Mouse (Mus musculus) MEL (cell line): ENCODE results near the gene Schip1. TPM values are rescaled to one million over a fixed set of nuclear protein-coding genes. Genes with fewer than 3 reads are reported as not detected.

Experiments used
- DNase-seq: peaks from one replicate; pipeline ENCODE4 v3.0.0; 2011; ENCODE audit warnings: low read depth, low spot score
- H3K27ac ChIP-seq: 2 replicates; pipeline ENCODE4 v1.5.1; 2012; ENCODE audit warnings: low read depth, mild to moderate bottlenecking, control low read depth, low read length, moderate library complexity; ENCODE audit not compliant: control insufficient read depth
- H3K27me3 ChIP-seq, 2 experiments: fragments of 150-350 bp in 1 of 2; sonication (generic) in 1 of 2; 2 replicates each; pipeline ENCODE4 v1.6.1; 2012; ENCODE audit warnings: low read length in 2 of 2, mild to moderate bottlenecking in 2 of 2, improper control_type of control experiment in 1 of 2, moderate library complexity in 1 of 2; ENCODE audit not compliant: insufficient read depth in 2 of 2, control insufficient read depth in 1 of 2
- H3K36me3 ChIP-seq, 2 experiments: 2 replicates each; pipeline ENCODE4 v1.6.1; 2012 to 2014; ENCODE audit warnings: low read length in 2 of 2, improper control_type of control experiment in 1 of 2, inconsistent platforms in 1 of 2, mild to moderate bottlenecking in 1 of 2; ENCODE audit not compliant: insufficient read depth in 2 of 2, control insufficient read depth in 1 of 2
- H3K4me1 ChIP-seq, 2 experiments: fragments of 150-350 bp in 1 of 2; sonication (generic) in 1 of 2; 2 replicates each; pipeline ENCODE4 v1.6.1; 2012; ENCODE audit warnings: low read length in 2 of 2, improper control_type of control experiment in 1 of 2, mild to moderate bottlenecking in 1 of 2; ENCODE audit not compliant: insufficient read depth in 2 of 2, control insufficient read depth in 1 of 2
- H3K4me3 ChIP-seq, 2 experiments: fragments of 150-350 bp in 1 of 2; sonication (generic) in 1 of 2; 2 replicates each; pipeline ENCODE4 v1.5.1; 2012; ENCODE audit warnings: low read depth in 2 of 2, low read length in 2 of 2, mild to moderate bottlenecking in 2 of 2, moderate library complexity in 2 of 2, control low read depth in 1 of 2, improper control_type of control experiment in 1 of 2; ENCODE audit not compliant: control insufficient read depth in 1 of 2, insufficient read depth in 1 of 2
- H3K79me2 ChIP-seq: 2 replicates; pipeline ENCODE4 v1.6.1; 2012; ENCODE audit warnings: mild to moderate bottlenecking, low read length, moderate library complexity; ENCODE audit not compliant: control insufficient read depth, poor library complexity, insufficient read depth
- H3K9ac ChIP-seq: 2 replicates; pipeline ENCODE4 v1.6.1; 2012; ENCODE audit warnings: low read depth, mild to moderate bottlenecking, control low read depth, low read length, moderate library complexity; ENCODE audit not compliant: control insufficient read depth, poor library complexity, severe bottlenecking
- H3K9me3 ChIP-seq: fragments of 150-350 bp; sonication (generic); replicated peaks from 2 replicates; pipeline ENCODE4 v1.6.1; 2012; ENCODE audit warnings: mild to moderate bottlenecking, low read length, improper control_type of control experiment, moderate library complexity; ENCODE audit not compliant: insufficient read depth
- BHLHE40 ChIP-seq: IDR thresholded peaks from 2 replicates; pipeline ENCODE4 v1.6.1; 2012; ENCODE audit warnings: low read depth, mild to moderate bottlenecking, inconsistent platforms, low read length, improper control_type of control experiment, borderline replicate concordance
- CHD1 ChIP-seq: IDR thresholded peaks from 2 replicates; pipeline ENCODE4 v1.6.1; 2012; ENCODE audit warnings: low read depth, mild to moderate bottlenecking, inconsistent platforms, low read length, improper control_type of control experiment
- CTCF ChIP-seq, 3 experiments: IDR thresholded peaks in 2 of 3; conservative IDR thresholded peaks in 1 of 3; 2 replicates each; pipeline ENCODE4 v1.5.1; 2011 to 2012; ENCODE audit warnings: low read length in 3 of 3, low read depth in 2 of 3, mild to moderate bottlenecking in 2 of 3, improper control_type of control experiment in 1 of 3, inconsistent platforms in 1 of 3, mixed read lengths in 1 of 3, moderate library complexity in 1 of 3; ENCODE audit not compliant: control insufficient read depth in 1 of 3, insufficient read depth in 1 of 3, poor library complexity in 1 of 3, severe bottlenecking in 1 of 3
- E2F4 ChIP-seq: IDR thresholded peaks from 2 replicates; pipeline ENCODE4 v1.6.1; 2011; ENCODE audit warnings: low read depth, low read length, improper control_type of control experiment, borderline replicate concordance
- ELF1 ChIP-seq: IDR thresholded peaks from 2 replicates; pipeline ENCODE4 v1.6.1; 2014; ENCODE audit warnings: low read depth, mild to moderate bottlenecking, inconsistent platforms, low read length, improper control_type of control experiment, moderate library complexity
- ETS1 ChIP-seq: IDR thresholded peaks from 2 replicates; pipeline ENCODE4 v1.6.1; 2012; ENCODE audit warnings: low read depth, mild to moderate bottlenecking, inconsistent platforms, low read length, improper control_type of control experiment, moderate library complexity
- HCFC1 ChIP-seq: IDR thresholded peaks from 2 replicates; pipeline ENCODE4 v1.6.1; 2012; ENCODE audit warnings: low read depth, mild to moderate bottlenecking, inconsistent platforms, low read length, improper control_type of control experiment, moderate library complexity
- MAFK ChIP-seq: IDR thresholded peaks from 2 replicates; pipeline ENCODE4 v1.6.1; 2011; ENCODE audit warnings: low read depth, mild to moderate bottlenecking, low read length, improper control_type of control experiment, borderline replicate concordance
- MAZ ChIP-seq: IDR thresholded peaks from 2 replicates; pipeline ENCODE4 v1.6.1; 2012; ENCODE audit warnings: low read depth, mild to moderate bottlenecking, inconsistent platforms, low read length, improper control_type of control experiment
- NELFE ChIP-seq: IDR thresholded peaks from 2 replicates; pipeline ENCODE4 v1.6.1; 2011; ENCODE audit warnings: low read depth, low read length, improper control_type of control experiment
- NRF1 ChIP-seq: IDR thresholded peaks from 2 replicates; pipeline ENCODE4 v1.6.1; 2014; ENCODE audit warnings: low read depth, mild to moderate bottlenecking, inconsistent platforms, low read length, improper control_type of control experiment, moderate library complexity; ENCODE audit not compliant: poor library complexity, insufficient read depth, severe bottlenecking
- POLR2A ChIP-seq, 2 experiments: IDR thresholded peaks; 2 replicates each; pipeline ENCODE4 v1.6.1; 2011 to 2012; ENCODE audit warnings: low read length in 2 of 2, mild to moderate bottlenecking in 2 of 2, control low read depth in 1 of 2, improper control_type of control experiment in 1 of 2, low read depth in 1 of 2, moderate library complexity in 1 of 2; ENCODE audit not compliant: control insufficient read depth in 1 of 2, insufficient read depth in 1 of 2, poor library complexity in 1 of 2
- POLR2AphosphoS5 ChIP-seq: IDR thresholded peaks from 2 replicates; pipeline ENCODE4 v1.6.1; 2012; ENCODE audit warnings: low read depth, borderline replicate concordance, mild to moderate bottlenecking, inconsistent platforms, low read length, moderate library complexity, mixed read lengths
- RAD21 ChIP-seq: IDR thresholded peaks from 2 replicates; pipeline ENCODE4 v1.6.1; 2011; ENCODE audit warnings: mild to moderate bottlenecking, low read depth, low read length, improper control_type of control experiment
- RCOR1 ChIP-seq: IDR thresholded peaks from 2 replicates; pipeline ENCODE4 v1.6.1; 2012; ENCODE audit warnings: low read depth, mild to moderate bottlenecking, inconsistent platforms, low read length, improper control_type of control experiment
- SIN3A ChIP-seq: IDR thresholded peaks from 2 replicates; pipeline ENCODE4 v1.6.1; 2012; ENCODE audit warnings: low read length, improper control_type of control experiment, inconsistent platforms
- TAL1 ChIP-seq: IDR thresholded peaks from 2 replicates; pipeline ENCODE4 v1.6.1; 2012; ENCODE audit warnings: mild to moderate bottlenecking, inconsistent platforms, low read length, moderate library complexity, mixed read lengths
- TBP ChIP-seq: IDR thresholded peaks from 2 replicates; pipeline ENCODE4 v1.8.0; 2011; ENCODE audit warnings: low read depth, low read length, improper control_type of control experiment
- UBTF ChIP-seq: IDR thresholded peaks from 2 replicates; pipeline ENCODE4 v1.6.1; 2012; ENCODE audit warnings: low read depth, mild to moderate bottlenecking, inconsistent platforms, low read length, improper control_type of control experiment, moderate library complexity, borderline replicate concordance; ENCODE audit not compliant: insufficient read depth
- USF1 ChIP-seq: IDR thresholded peaks from 2 replicates; pipeline ENCODE4 v1.6.1; 2014; ENCODE audit warnings: low read depth, mild to moderate bottlenecking, inconsistent platforms, low read length, improper control_type of control experiment, moderate library complexity
- USF2 ChIP-seq, 2 experiments: IDR thresholded peaks; 2 replicates each; pipeline ENCODE4 v1.6.1; 2011 to 2012; ENCODE audit warnings: improper control_type of control experiment in 2 of 2, low read length in 2 of 2, borderline replicate concordance in 1 of 2, inconsistent platforms in 1 of 2, low read depth in 1 of 2, mild to moderate bottlenecking in 1 of 2; ENCODE audit not compliant: insufficient read depth in 1 of 2
- ZC3H11A ChIP-seq: IDR thresholded peaks from 2 replicates; pipeline ENCODE4 v1.6.1; 2012; ENCODE audit warnings: low read depth, mild to moderate bottlenecking, inconsistent platforms, low read length, improper control_type of control experiment
- ZKSCAN1 ChIP-seq: IDR thresholded peaks from 2 replicates; pipeline ENCODE4 v1.6.1; 2012; ENCODE audit warnings: low read depth, mild to moderate bottlenecking, inconsistent platforms, low read length, improper control_type of control experiment, moderate library complexity
- ZMIZ1 ChIP-seq: IDR thresholded peaks from 2 replicates; pipeline ENCODE4 v1.6.1; 2012; ENCODE audit warnings: low read depth, mild to moderate bottlenecking, inconsistent platforms, low read length, improper control_type of control experiment, moderate library complexity
- polyA plus RNA-seq, 2 experiments: library from polyadenylated mRNA; stranded (reverse) in 1 of 2; unstranded in 1 of 2; fragments of >175 nt in 1 of 2; fragments of >200 nt in 1 of 2; gene quantifications; 2 replicates each; pipeline versions ENCODE4 v1.2.1 to v1.2.4; 2012; ENCODE audit warnings: low replicate concordance in 2 of 2, low read depth in 1 of 2; ENCODE audit not compliant: insufficient read length in 2 of 2, insufficient read depth in 1 of 2, missing spikeins in 1 of 2
- total RNA-seq: library from RNA; depleted of rRNA; stranded (reverse); fragments of 300-350 nt; gene quantifications from 2 replicates; pipeline ENCODE4 v1.2.3, GENCODE M21; 2012

Gene Schip1
- total and polyA plus RNA-seq, 3 experiments: 10.1 to 12.4 TPM; not detected in 1

GRCm38 (mm10) chr3:68388023-68388422 lies 323.4 kb downstream of the Schip1 start:
- H3K36me3 ChIP-seq: no peaks in the 10 kb centered on the region
- H3K79me2 ChIP-seq: no peaks in the 10 kb centered on the region

GRCm38 (mm10) chr3:68393578-68393977 lies 329.0 kb downstream of the Schip1 start:
- DNase-seq: no peak
- TF ChIP-seq BHLHE40: no peak
- no peak for TF ChIP-seq ZKSCAN1
- TF ChIP-seq ZC3H11A: no peak
- TF ChIP-seq SIN3A: no peak
- TF ChIP-seq ETS1: no peak
- no peak for TF ChIP-seq POLR2AphosphoS5
- TF ChIP-seq NELFE: no peak
- TF ChIP-seq UBTF: no peak
- TF ChIP-seq RAD21: no peak
- no peak for TF ChIP-seq CHD1
- TF ChIP-seq RCOR1: no peak
- TF ChIP-seq POLR2A (IDR thresholded peaks at IDR 0.05; ENCODE audit: control insufficient read depth in 1 of 2, insufficient read depth in 1 of 2, low read depth in 1 of 2, low read length in 2 of 2, poor library complexity in 1 of 2): no peak
- no peak for TF ChIP-seq CTCF (IDR thresholded peaks at IDR 0.05 in 2 of 3, conservative IDR thresholded peaks at IDR 0.05 in 1 of 3; ENCODE audit: control insufficient read depth in 1 of 3, insufficient read depth in 1 of 3, low read depth in 2 of 3, low read length in 3 of 3, poor library complexity in 1 of 3, severe bottlenecking in 1 of 3)
- no peak for TF ChIP-seq TBP
- TF ChIP-seq E2F4: no peak
- TF ChIP-seq NRF1: no peak
- TF ChIP-seq, all 39 proteins: peak for 0
- H3K27ac ChIP-seq: no peak overlapping the region

More at GRCm38 (mm10) chr3:68388023-68388422, 323.4 kb downstream of the Schip1 start:
- TF ChIP-seq TAL1: no peak
- TF ChIP-seq MAFK: no peak
- no peak for TF ChIP-seq USF2 (IDR thresholded peaks at IDR 0.05; ENCODE audit: borderline replicate concordance in 1 of 2, insufficient read depth in 1 of 2, low read depth in 1 of 2, low read length in 2 of 2)
- TF ChIP-seq UBTF: no peak
- no peak for TF ChIP-seq POLR2A (IDR thresholded peaks at IDR 0.05; ENCODE audit: control insufficient read depth in 1 of 2, insufficient read depth in 1 of 2, low read depth in 1 of 2, low read length in 2 of 2, poor library complexity in 1 of 2)
- no peak for TF ChIP-seq ELF1
- TF ChIP-seq NRF1: no peak
- no peak for TF ChIP-seq TBP
- TF ChIP-seq MAZ: no peak
- no peak for TF ChIP-seq USF1
- TF ChIP-seq ETS1: no peak
- no peak for TF ChIP-seq HCFC1
- no peak for TF ChIP-seq RAD21
- no peak for TF ChIP-seq ZMIZ1
- no peak for TF ChIP-seq E2F4
- TF ChIP-seq, all 39 proteins: peak for 0
- Histone ChIP-seq H3K27ac (no peak overlapping the region), H3K4me3 (no peak overlapping the region), H3K9ac (no peak overlapping the region), H3K4me1 (no peaks in the 10 kb centered on the region), H3K9me3 (no peaks in the 10 kb centered on the region), H3K27me3 (no peaks in the 10 kb centered on the region)
- DNase-seq: no peak

More at GRCm38 (mm10) chr3:68393578-68393977, 329.0 kb downstream of the Schip1 start:
- Histone ChIP-seq H3K36me3 (no peaks in the 10 kb centered on the region), H3K4me3 (no peak overlapping the region), H3K4me1 (no peaks in the 10 kb centered on the region), H3K27me3 (no peaks in the 10 kb centered on the region), H3K79me2 (no peaks in the 10 kb centered on the region), H3K9me3 (no peaks in the 10 kb centered on the region), H3K9ac (no peak overlapping the region)
